Mouse (Mus musculus): Measurements from ENCODE around the gene Dnah12. TPM values are rescaled to one million over a fixed set of nuclear protein-coding genes. Genes with fewer than 3 reads are reported as not detected.
A peak's percentile ranks its signal among the peaks of the same experiment; 100 is the strongest.

Dnah12 gene
- total and polyA plus RNA-seq, 3 experiments: 0.04 to 0.10 TPM; not detected in 1

GRCm38 (mm10) chr14:26773536-26773935, 80.5 kb downstream of the Dnah12 start:
- no peak overlapping the region for H3K27ac ChIP-seq (ENCODE audit: control insufficient read depth, low read depth, low read length)
- H3K4me3 ChIP-seq (ENCODE audit: control insufficient read depth in 1 of 2, insufficient read depth in 1 of 2, low read depth in 2 of 2, low read length in 2 of 2): no peak overlapping the region
- DNase-seq (ENCODE audit: low read depth, low spot score): no peak
- peaks cover 0 to under 1% of the 10 kb centered on the region in 2 experiments; a peak in 1 of 4 replicates for H3K4me1 ChIP-seq (ENCODE audit: control insufficient read depth in 1 of 2, insufficient read depth in 2 of 2, low read length in 2 of 2)
- H3K9me3 ChIP-seq (replicated peaks; ENCODE audit: insufficient read depth, low read length): no peaks in the 10 kb centered on the region
- no peaks in the 10 kb centered on the region for H3K79me2 ChIP-seq (ENCODE audit: control insufficient read depth, insufficient read depth, low read length, poor library complexity)
- TF ChIP-seq UBTF (IDR thresholded peaks at IDR 0.05; ENCODE audit: borderline replicate concordance, insufficient read depth, low read depth, low read length) (no peak), RAD21 (IDR thresholded peaks at IDR 0.05; ENCODE audit: low read depth, low read length) (no peak), ZKSCAN1 (IDR thresholded peaks at IDR 0.05; ENCODE audit: low read depth, low read length) (no peak), MEF2A (IDR thresholded peaks at IDR 0.05; ENCODE audit: extremely low read depth, insufficient replicate concordance, low read depth, low read length, poor library complexity, severe bottlenecking) (no peak), MYC (IDR thresholded peaks at IDR 0.05; ENCODE audit: low read depth, low read length) (no peak)
- H3K9ac ChIP-seq (ENCODE audit: control insufficient read depth, low read depth, low read length, poor library complexity, severe bottlenecking): no peak overlapping the region
- peaks cover 0 to under 1% of the 10 kb centered on the region in 2 experiments; a peak in 2 of 4 replicates for H3K36me3 ChIP-seq (ENCODE audit: control insufficient read depth in 1 of 2, insufficient read depth in 2 of 2, low read length in 2 of 2)
- no peaks in the 10 kb centered on the region for H3K27me3 ChIP-seq (ENCODE audit: control insufficient read depth in 1 of 2, insufficient read depth in 2 of 2, low read length in 2 of 2)

- no peaks in the 10 kb centered on the region for H3K79me2 ChIP-seq (ENCODE audit: control insufficient read depth, insufficient read depth, low read length, poor library complexity)
- H3K9me3 ChIP-seq (replicated peaks; ENCODE audit: insufficient read depth, low read length): no peaks in the 10 kb centered on the region
- peak overlapping the region; percentile 22 for H3K9ac ChIP-seq (ENCODE audit: control insufficient read depth, low read depth, low read length, poor library complexity, severe bottlenecking)
- H3K27ac ChIP-seq (ENCODE audit: control insufficient read depth, low read depth, low read length): peak overlapping the region; percentile 72
- H3K4me3 ChIP-seq (ENCODE audit: control insufficient read depth in 1 of 2, insufficient read depth in 1 of 2, low read depth in 2 of 2, low read length in 2 of 2): no peak overlapping the region
- no peaks in the 10 kb centered on the region for H3K27me3 ChIP-seq (ENCODE audit: control insufficient read depth in 1 of 2, insufficient read depth in 2 of 2, low read length in 2 of 2)
- peak; percentile 77 for DNase-seq (ENCODE audit: low read depth, low spot score)
- peaks cover 8 to 10% of the 10 kb centered on the region in 2 experiments for H3K4me1 ChIP-seq (ENCODE audit: control insufficient read depth in 1 of 2, insufficient read depth in 2 of 2, low read length in 2 of 2)
- H3K36me3 ChIP-seq (ENCODE audit: control insufficient read depth in 1 of 2, insufficient read depth in 2 of 2, low read length in 2 of 2): peaks cover 0 to 15% of the 10 kb centered on the region in 2 experiments; a peak in 2 of 4 replicates
- no peak for TF ChIP-seq GABPA (IDR thresholded peaks at IDR 0.05; ENCODE audit: low read depth, low read length)
- no peak for TF ChIP-seq BHLHE40 (IDR thresholded peaks at IDR 0.05; ENCODE audit: borderline replicate concordance, low read depth, low read length)
- TF ChIP-seq ETS1 (IDR thresholded peaks at IDR 0.05; ENCODE audit: low read depth, low read length): peak; percentile 72
- TF ChIP-seq EP300 (IDR thresholded peaks at IDR 0.05; ENCODE audit: low read depth in 1 of 2, low read length in 2 of 2): peak; percentile 78 to 86
- TF ChIP-seq ZKSCAN1 (IDR thresholded peaks at IDR 0.05; ENCODE audit: low read depth, low read length): no peak
- no peak for TF ChIP-seq POLR2AphosphoS5 (IDR thresholded peaks at IDR 0.05; ENCODE audit: borderline replicate concordance, low read depth, low read length)
- TF ChIP-seq E2F4 (IDR thresholded peaks at IDR 0.05; ENCODE audit: borderline replicate concordance, low read depth, low read length): no peak
- no peak for TF ChIP-seq MYB (IDR thresholded peaks at IDR 0.05; ENCODE audit: low read depth, low read length)
- no peak for TF ChIP-seq MAFK (IDR thresholded peaks at IDR 0.05; ENCODE audit: borderline replicate concordance, low read depth, low read length)
- TF ChIP-seq ZC3H11A (IDR thresholded peaks at IDR 0.05; ENCODE audit: low read depth, low read length): no peak
- TF ChIP-seq MXI1 (IDR thresholded peaks at IDR 0.05; ENCODE audit: low read depth, low read length): no peak; the same call in none of the 2 replicates
- TF ChIP-seq ZMIZ1 (IDR thresholded peaks at IDR 0.05; ENCODE audit: low read depth, low read length): no peak
- no peak for TF ChIP-seq SMC3 (IDR thresholded peaks at IDR 0.05; ENCODE audit: low read depth, low read length)
- TF ChIP-seq MAZ (IDR thresholded peaks at IDR 0.05; ENCODE audit: low read depth, low read length): no peak
- TF ChIP-seq MEF2A (IDR thresholded peaks at IDR 0.05; ENCODE audit: extremely low read depth, insufficient replicate concordance, low read depth, low read length, poor library complexity, severe bottlenecking): no peak
- no peak for TF ChIP-seq ZNF384 (IDR thresholded peaks at IDR 0.05; ENCODE audit: low read depth, low read length)
- TF ChIP-seq JUND (IDR thresholded peaks at IDR 0.05; ENCODE audit: low read depth, low read length): no peak
- peak; percentile 73; the same call in 1 of the 2 replicates for TF ChIP-seq MYC (IDR thresholded peaks at IDR 0.05; ENCODE audit: low read depth, low read length)
- TF ChIP-seq RAD21 (IDR thresholded peaks at IDR 0.05; ENCODE audit: low read depth, low read length): no peak
- TF ChIP-seq NELFE (IDR thresholded peaks at IDR 0.05; ENCODE audit: low read depth, low read length): no peak
- TF ChIP-seq KAT2A (conservative IDR thresholded peaks at IDR 0.05; ENCODE audit: low read depth, low read length): no peak
- TF ChIP-seq USF1 (IDR thresholded peaks at IDR 0.05; ENCODE audit: low read depth, low read length): no peak
- TF ChIP-seq USF2 (IDR thresholded peaks at IDR 0.05; ENCODE audit: borderline replicate concordance in 1 of 2, insufficient read depth in 1 of 2, low read depth in 1 of 2, low read length in 2 of 2): no peak
- TF ChIP-seq ELF1 (IDR thresholded peaks at IDR 0.05; ENCODE audit: low read depth, low read length): no peak
- TF ChIP-seq TBP (IDR thresholded peaks at IDR 0.05; ENCODE audit: low read depth, low read length): 0 out of 2 replicates have a peak, but pooled peaks have one; percentile 22
- TF ChIP-seq GATA1 (IDR thresholded peaks at IDR 0.05; ENCODE audit: low read depth, low read length): peak; percentile 90
- TF ChIP-seq RCOR1 (IDR thresholded peaks at IDR 0.05; ENCODE audit: low read depth, low read length): peak; percentile 56; the same call in 1 of the 2 replicates
- no peak for TF ChIP-seq UBTF (IDR thresholded peaks at IDR 0.05; ENCODE audit: borderline replicate concordance, insufficient read depth, low read depth, low read length)
- TF ChIP-seq CTCF (IDR thresholded peaks at IDR 0.05 in 2 of 3, conservative IDR thresholded peaks at IDR 0.05 in 1 of 3; ENCODE audit: control insufficient read depth in 1 of 3, insufficient read depth in 1 of 3, low read depth in 2 of 3, low read length in 3 of 3, poor library complexity in 1 of 3, severe bottlenecking in 1 of 3): no peak
These were observed 90.7 kb downstream of the Dnah12 start for GRCm38 (mm10) chr14:26783731-26784130.

Measured in MEL (cell line).